Mouse (Mus musculus) spleen, adult 18-20 months (tissue): ENCODE measurements around the gene Lyar.
A peak's percentile ranks its signal among the peaks of the same experiment; 100 is the strongest.

ENCODE experiments used
- DNase-seq, 2 experiments: peaks; one replicate each; pipeline ENCODE4 v3.0.0; 2022; ENCODE audit warnings: mixed read lengths in 2 of 2

Lyar gene

DNA sequence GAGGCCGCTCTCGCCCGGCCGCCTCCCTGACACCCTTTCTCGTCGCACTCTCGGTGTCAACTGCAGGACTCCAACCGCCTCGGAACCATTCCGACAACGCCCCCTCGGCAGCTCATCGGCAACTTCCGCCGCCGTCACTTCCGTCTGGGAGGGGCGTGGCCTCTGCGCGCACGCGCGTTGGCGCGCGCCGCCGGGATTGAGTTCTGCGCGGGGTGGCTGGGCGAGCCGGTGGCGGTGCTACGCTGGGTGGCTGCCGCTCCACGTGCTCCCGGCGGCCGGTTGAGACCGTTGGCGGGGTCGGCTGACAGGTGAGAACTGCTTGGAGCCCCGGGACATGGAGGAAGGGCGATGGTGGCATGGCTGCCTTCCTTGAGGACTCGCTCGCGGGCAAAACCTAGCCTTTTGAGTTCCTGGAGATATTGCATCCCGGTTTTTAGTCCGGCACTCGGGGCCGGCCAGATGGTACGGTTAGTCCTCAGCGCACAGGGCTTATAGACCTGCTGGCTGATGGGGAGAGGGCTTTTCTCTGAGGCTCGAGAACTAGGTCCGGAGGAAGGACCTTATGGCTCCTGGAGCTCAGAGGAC, at the start of gene Lyar, which contains the start of gene Zbtb49:
Gene Lyar, plus strand, starts transcription at position 143 of the 585 bp plus-strand sequence.
Gene Zbtb49, minus strand, starts transcription at position 130 of the 585 bp plus-strand sequence.
- peak; percentile 89 to 95 for DNase-seq

DNA sequence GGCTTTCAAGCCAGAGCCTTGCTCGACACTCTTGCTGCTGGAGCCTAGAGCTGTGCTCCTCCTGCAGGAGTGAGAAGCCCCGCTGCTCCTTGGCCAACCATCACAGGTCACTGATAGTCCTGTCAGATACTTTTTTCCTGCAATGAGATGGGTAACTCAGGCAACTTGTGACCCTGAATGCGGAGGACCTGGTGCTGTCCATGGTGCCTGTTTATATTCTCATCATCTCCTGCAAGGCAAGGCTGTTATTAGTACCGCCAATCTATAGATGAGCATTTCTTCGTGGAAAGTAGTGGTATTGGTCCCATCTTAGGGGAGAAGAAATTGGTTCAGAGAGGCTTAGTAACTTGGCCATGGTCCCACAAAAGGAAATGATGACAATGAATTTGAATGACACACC, 46.5 kb upstream of the Lyar start:
- no peak for DNase-seq

DNA sequence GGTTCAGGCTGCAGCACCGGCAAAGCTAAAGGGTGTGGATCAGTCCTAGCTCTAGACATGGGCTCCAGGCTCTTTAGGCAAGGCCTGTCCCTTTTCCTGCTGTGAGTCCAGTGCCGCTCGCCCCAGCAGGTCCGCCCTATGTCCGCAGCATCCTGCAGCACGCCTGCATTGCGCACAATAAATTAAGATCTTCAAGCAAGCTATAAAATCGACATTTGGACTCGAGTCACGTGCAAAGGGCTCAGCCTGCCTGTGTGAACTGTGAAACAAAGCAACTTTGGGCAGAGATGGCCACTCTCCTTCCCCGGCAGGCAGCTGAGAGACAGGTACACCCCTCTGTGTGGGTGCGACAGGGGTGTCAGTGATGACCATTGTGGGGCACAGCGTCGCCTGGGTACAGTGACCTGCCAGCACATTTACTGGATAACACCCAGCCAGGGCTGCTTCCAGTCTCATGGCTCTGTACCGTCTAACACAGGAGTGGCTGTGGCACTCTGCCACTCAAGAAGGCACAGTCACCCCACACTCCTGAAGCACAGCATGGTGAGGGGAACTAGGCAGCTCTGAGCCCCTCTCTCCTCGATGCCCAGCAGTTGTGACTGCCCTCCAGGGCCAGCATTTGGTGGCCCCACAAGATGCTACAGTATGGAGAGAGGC, 45.9 kb upstream of the Lyar start:
- DNase-seq = no peak

DNA sequence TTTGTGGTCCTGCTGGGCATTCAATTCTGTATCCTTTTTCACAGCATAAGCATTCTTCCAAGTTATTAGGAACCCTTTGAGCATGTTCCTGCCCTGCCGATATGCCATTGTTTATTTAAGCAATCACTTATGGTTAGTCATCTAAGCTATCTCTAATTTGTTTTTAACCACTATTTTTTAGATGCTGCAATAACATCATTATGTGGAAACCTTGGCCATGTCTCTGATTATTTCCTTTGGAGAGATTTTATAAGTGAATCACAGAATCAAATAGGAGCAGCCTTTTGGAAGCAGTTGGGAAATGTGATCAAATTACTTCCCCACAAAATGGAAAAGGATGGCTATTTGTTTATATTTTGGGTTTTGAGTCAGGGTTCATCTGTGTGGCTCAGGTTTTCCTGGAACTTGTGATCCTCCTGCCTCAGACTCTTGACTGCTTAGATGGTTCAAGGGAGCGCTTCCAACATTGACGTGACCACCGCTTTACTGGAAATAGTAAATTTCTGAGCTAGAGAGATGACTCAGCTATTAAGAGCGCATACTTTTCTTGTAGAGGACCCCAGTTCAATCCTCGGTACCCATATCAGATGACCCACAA, 35.5 kb upstream of the Lyar start:
- no peak for DNase-seq

DNA sequence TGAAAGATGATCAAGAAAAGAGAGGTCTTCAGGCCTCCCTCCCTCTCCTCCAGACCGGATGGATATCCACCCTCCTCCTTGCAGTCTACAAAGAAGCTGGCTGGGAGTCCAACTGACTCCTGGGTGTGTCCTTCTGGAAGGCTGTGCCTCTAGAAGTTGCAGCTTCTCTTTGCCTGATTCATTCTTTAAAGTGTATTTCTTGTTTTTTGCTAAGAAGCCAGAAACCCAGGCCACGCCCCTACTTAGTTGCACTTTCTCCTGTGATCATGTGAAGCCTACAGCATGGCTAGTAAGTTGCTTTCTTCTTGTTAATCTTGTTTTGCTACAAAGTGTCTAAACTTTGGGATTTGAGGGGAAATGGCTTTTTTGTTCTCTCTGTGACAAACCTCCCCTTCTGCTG, 33.3 kb upstream of the Lyar start:
- no peak for DNase-seq

DNA sequence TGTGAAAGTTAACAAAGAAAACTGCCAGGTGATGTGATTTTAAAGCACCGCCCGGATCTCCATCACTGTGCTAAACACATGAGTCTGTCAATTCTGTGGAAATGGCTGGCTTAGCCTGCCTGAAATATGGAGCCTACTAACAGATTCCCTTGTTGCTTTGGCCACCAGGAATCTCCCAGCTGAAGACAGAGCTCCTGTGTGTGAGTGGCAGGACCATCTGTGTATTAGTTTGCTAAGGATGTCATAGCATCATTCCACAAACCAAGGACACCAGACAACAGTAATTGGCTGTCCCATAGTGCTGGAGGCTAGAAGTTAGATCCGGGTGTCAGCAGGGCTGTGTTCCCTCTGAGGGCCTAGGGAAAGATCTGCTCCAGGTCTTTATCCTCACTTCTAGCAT, 29.4 kb upstream of the Lyar start:
- DNase-seq = no peak

DNA sequence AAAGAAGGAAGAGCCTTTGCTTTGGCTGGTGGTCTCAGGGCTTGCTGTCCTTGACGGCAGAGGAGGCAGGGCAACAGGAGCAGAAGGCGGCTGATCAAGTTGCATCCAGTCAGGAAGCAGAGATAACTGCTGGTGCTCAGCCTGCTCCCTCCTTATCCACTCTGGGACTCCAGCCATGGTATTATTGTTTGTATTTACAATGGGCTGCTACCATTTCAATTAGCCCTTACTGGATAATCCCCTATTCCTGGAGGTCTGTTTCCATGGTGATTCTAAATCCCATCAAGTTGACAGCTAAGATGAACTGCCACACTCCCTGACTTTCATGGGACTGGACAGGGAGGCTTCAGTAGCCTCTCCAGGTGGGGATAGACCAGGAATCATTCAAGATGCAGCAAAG, 25.3 kb upstream of the Lyar start:
- DNase-seq = no peak

DNA sequence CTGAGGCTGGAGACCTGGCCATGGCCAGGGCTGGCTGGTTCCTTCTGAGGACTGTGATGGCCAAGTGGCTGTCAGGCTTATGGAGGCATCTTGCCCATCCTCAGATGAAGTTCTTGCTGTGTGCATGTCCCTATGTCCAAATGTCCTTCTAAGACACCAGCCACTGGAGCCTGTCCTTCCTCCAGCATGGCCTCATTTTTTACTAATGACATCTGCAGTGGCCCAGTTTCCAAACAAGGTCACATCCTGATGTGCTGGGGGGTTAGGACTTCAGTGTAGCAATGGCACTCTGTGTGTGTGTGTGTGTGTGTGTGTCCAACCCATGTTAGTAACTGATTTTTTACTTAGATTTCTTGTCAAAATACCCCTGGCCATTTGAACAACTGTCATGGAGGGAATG, 24.3 kb upstream of the Lyar start:
- no peak for DNase-seq

DNA sequence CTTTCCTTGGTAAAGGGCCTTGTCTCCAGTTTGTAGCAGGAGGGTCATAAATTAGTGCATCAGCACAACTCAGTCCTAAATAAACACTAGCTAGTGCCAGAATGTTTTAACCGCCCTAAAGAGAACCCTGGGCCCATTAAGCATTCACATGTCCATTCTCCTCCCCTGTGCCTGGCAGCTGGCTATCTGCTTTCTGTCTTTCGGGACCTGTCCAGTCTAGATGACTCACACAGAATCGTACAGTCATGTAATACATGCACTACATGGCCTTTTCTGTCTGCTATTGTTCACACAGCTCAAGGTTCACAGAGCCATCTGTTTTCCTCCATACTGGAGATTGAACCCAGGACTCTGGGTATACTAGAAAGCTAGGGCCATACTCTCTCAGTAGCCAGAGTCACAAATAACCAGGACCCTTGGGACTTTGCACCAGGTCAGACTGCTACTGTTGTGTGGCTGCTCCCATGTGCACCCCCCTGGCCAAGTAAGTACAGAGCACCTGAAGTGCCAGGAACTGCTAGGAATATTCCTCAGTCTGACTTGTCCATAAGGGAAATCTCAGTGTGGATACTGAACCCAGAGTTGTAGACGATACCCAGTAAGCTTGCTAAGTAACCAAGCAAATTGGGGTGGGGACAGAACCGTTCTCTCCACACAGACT, 23.3 kb upstream of the Lyar start:
- DNase-seq = no peak

DNA sequence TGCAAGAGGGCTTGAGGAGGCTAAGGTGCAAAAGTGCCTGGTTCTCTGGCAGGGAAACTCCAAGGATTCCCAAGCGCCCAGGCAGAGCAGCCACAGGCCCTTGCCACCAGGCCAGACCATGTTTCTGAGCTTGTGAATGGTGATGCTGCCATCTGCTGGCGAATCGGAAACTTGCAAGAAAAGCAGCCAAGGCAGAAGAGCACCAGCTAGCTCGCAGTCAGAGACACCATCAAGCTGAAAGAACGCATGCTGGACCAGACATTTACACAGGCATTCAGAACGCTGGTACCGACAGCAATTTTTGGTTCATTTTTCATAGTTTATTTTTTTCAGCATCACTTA, 22.8 kb upstream of the Lyar start:
- DNase-seq = peak; percentile 40 to 74

DNA sequence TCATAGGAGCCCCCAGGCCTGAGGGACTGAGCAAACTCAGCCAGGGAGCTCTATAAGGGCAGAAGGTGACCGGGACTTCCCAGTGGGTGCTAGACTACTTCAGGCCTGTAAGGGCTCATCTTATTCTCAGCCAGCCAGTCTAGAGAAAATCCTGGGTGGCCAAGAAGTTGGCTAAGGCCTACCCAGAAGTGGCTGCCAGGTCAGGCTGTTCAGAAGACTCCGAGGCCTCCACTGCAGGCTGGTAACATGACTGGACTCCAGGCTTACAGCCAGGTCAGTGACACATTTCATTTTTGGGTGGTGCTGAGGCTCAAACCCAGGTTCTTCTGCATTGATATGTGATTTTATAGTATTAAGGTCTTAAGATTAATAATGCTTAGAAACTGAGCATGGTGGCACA, 20.6 kb upstream of the Lyar start:
- no peak for DNase-seq

DNA sequence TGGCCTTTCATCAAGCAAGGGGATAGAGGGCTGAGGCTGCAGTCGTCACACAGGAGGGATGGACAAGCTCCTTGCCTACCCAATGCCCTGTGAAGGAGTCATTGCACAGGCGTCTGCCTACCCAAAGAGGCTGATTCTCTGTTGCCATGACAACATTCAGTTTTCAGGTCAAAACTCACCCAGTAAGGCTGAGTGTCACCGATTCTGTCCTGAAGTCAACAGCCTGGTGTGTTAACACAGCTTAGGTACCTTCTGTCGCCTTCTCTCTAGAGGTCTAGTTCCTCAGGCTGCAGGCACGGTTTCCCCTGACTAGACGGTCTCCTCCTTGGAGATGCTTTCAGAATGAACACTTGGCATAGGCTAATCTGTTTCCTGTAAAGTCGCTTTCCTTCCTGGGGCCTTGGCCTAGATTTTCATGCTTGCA, 15.0 kb upstream of the Lyar start:
- DNase-seq = no peak

DNA sequence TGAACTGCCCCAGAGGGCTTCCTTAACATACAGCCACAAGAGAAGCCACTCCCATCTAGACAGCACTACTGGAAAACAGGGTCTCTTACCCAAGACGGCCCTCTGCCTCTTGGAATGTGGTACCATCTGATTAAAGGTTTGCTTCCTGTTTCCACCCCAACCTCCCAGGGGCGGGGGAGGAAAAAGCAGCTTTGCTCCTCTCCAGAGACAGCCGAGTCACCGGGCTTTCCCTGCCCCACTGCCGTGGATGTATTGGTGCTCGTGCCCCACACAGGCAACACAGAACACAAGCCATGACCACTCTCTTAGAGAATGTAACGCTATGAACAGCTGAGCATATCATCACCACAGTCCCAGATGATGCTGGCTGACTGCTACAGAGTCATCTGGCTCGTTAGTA, 11.3 kb upstream of the Lyar start:
- DNase-seq = no peak

DNA sequence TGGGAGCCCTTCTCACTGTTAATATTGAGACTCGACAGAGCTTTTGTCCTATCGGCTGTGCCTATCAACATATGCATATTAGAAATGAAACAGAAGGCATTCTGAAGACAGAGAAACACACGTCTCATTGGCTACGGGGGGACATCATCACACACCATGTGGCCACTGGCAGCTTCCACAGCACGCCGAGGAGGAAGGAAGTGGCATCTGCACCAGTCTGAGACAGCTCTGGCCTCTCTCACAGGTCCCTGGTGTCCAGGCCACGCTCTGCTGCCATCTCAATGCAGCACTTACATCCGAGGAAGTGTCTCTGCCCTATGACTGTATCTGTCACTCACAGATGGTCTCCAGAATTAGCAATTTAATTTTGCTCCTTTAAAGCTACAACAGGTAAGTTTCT, 8.6 kb upstream of the Lyar start:
- DNase-seq = peak; percentile 37 to 53

DNA sequence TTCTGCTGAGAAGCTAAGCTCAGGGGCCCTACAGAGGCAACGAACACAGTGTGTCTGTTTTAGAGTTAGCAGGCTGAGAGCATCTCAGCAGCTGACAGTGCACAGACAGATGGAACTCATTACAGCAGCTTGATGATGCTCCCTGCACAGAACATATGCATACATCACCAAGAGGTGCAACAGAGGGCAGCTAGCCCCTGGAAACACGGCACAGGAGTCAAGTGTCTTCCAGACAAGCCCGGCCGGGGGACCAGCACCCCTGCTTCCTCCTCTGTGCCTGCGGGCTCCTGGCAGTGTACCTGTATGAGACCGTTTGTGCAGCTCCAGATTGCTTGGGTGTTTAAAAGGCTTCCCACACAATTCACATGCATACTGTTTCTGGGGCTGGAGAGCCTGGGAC, 7.3 kb upstream of the Lyar start:
- no peak for DNase-seq

DNA sequence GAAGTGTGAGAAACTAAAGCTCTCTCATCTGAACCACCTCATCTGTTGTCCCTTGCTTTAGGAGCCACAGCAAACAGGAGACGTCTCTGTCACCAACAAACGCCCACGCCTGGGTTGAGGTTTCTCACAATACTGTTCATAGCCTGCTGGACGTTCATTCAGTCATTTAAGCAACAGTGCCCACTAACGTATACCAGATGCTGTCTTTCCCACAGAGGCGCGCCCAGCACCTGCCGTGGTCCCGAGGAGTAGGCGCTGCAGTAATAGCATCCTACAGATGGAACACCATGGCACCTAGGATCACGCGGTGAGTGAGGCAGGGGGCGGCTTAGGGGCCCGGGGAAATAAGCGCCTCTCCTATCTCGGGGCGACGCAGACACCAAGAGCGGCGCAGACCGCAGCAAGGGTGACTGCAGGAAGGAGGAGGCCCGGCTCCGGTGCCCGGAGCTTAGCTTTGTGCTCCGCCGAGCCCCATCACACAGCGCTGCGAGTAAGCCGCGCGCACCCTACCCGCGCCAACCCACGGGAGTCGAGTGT, 431 bp upstream of the Lyar start:
- DNase-seq = no peak

DNA sequence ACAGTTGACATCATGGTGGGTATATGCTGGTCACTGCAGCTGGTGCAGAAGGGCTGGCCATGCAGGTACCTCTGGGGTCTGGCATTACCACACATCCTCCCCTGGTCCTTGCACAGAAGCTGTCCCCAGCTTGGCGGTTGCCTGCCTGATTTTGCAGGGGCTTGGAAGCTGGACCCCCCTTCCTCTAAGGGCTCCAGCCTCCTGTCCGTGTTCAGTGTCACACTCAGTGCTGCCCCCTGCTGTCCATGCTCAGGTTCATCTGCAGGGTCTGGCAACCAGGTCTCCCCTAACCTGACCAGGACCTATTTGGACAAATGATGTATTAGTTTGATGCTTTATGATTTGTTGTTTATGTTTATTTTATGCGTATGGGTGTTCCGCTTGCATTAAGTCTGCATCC, 15.2 kb downstream of the Lyar start:
- DNase-seq = peak; percentile 27 to 67

DNA sequence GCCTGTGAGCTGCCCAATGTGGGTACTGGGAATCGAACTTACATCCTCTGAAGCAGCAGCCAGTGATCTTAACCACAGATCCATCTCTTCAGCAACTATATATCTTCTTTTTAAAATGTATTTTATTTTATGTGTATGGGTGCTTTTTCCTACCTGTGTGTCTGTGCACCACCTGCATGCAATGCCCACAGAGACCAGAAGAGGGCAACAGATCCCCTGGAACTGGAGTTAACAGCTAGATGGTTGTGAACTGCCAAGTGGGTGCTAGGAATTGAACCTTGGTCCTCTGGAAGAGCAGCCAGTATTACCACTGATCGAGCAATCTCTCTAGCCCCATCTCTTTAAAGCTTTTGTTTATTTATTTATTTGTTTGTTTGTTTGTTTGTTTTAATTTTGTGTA, 16.4 kb downstream of the Lyar start:
- DNase-seq = no peak

DNA sequence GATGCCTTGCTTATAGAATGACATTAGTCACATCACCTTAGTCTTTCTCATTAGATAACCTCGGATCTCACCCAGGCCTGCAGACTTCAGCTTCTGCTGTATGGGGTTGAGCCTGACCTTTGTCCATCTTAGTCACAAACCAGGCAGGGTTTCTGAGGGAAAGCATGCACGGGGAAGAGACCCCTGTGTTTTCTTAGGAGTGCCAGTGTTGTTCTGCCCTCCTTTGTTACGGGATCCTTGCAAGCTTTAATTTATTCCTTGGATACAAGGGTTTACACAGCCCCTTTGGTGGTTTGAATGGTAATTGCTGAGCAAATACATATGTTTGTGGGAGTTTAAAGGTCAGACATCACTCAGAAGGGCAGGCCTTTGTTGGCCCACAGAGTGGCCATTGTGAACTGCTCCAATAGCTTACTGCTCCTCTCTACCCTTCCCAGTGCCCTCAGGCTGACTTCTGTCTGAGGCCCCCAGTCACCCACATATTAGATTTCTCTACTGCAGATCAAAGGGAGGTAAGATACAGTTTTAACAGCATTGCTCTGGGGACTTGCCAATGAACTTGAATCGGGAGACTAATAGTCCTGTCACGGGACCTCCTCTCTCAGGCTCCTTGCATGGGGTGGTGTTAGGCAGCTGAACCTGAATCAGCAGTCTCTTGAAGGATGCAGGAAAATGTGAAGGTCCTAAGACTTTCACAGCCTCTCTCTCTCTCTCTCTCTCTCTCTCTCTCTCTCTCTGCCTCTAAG, 20.6 kb downstream of the Lyar start:
- DNase-seq = no peak

DNA sequence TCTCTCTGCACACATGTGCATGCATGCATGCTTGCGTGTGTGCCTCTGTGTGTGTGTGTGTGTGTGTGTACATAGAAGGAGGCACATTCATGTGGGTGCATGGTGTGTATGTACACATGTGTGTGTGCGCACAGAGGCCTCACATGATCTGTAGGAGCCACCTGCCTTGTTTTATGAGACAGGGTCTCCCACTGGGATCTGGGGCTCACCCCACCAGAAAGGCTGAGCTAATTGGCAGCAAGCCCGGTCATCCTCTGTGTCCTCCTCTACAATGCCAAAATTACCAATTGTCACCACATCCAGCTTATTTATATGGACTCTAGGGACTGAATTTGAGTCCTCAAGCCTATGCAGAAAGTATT, 21.2 kb downstream of the Lyar start:
- no peak for DNase-seq

DNA sequence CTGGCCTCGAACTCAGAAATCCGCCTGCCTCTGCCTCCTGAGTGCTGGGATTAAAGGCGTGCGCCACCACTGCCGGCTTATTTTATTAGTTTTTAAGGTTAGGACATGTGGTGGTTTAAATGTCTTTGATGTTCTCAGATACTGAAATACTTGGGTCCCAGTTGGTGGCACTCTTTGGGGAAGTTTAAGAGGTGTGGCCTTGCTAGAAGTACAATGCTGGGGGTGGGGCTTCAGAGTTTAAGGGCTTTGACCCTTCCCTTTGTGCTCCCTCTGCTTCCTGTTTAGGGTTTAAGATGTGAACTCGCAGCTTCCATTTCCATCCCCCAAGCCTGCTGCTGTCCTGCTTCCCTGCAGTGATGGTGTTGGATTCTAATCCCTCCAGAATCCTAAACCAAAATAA, 21.7 kb downstream of the Lyar start:
- DNase-seq = no peak

DNA sequence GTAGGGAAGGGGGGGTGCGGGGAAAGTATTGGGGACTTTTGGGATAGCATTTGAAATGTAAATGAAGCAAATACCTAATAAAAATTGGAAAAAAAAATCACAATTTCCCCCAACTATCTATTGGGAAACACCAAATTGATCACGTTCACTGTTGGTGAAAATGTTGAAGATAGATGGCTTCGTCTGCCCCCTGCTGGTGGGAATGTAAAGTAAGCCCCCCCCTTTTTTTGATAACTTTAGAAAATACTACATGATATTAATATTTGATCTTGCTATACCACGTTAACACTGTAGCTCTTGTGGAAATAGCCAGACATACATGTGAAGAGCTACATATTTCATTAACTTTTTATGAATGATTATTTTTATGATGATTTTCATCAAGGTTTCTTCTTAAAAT, 34.9 kb downstream of the Lyar start:
- no peak for DNase-seq

DNA sequence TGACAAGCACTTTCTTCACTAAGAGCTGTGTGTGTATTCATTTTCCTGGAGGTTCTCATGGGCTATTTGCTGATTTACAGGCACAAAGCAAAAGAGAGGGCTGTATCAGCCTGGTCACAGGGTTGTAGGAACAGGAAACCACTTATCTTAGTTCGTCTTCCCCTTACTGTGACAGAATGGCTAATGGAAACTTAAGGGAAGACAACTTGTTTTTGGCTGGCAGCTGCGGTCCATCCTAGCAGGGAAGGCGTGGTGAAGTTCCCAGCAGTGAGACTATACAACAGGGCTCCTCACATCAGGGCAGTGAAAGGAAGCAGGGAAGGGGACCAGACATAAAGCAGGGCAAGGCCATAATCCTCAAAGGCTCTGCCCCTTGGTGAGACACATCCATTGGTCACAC, 35.4 kb downstream of the Lyar start:
- DNase-seq = no peak
